ENCODE assay signal across 18 mouse cellular contexts in genomic region chr3:127868880-127869279, GRCm38 (mm10). TPM values are rescaled to one million over a fixed set of nuclear protein-coding genes. Genes with fewer than 3 reads are reported as not detected.
A peak's percentile ranks its signal among the peaks of the same experiment; 100 is the strongest.
DNase-seq lines count a peak whose midpoint lies in the region; ATAC-seq lines count a peak whose summit lies in the region.
"Had no signal": no experiment of that assay in that cellular context is flagged by ENCODE, and none has a peak within 500 bp of the region (broad histone marks: within the 10 kb centered on the region; RNA-seq: fewer than 3 reads in every experiment).

No protein-coding gene starts in this region.

- peak; percentile 86 for ATAC-seq in midbrain, embryonic 13.5 days
- no peak for ATAC-seq in midbrain, embryonic 11.5 days (ENCODE audit: low FRiP score)
- peak; percentile 94 for ATAC-seq in forebrain, embryonic 14.5 days
- ATAC-seq in hindbrain, embryonic 16.5 days: peak; percentile 69
- no peak for ATAC-seq in cerebellum, adult (ENCODE audit: insufficient number of reproducible peaks, low FRiP score, low TSS enrichment)
- ATAC-seq in megakaryocyte-erythroid progenitor cell, adult 5-6 weeks (replicated peaks; ENCODE audit: low FRiP score, low TSS enrichment, poor library complexity, severe bottlenecking): no peak
- ATAC-seq: intestine, embryonic 15.5 days; liver, postnatal 0 days had no signal

- H3K9me3 ChIP-seq in midbrain, embryonic 13.5 days: no peaks in the 10 kb centered on the region
- no peaks in the 10 kb centered on the region for H3K9me3 ChIP-seq in midbrain, embryonic 11.5 days (ENCODE audit: control insufficient read depth, low read length)
- no peaks in the 10 kb centered on the region for H3K9me3 ChIP-seq in forebrain, embryonic 14.5 days (replicated peaks; ENCODE audit: control insufficient read depth, low read length)
- no peaks in the 10 kb centered on the region for H3K9me3 ChIP-seq in hindbrain, embryonic 16.5 days (ENCODE audit: control insufficient read depth, low read length)
- H3K9me3 ChIP-seq: heart, embryonic 10.5 days; intestine, embryonic 15.5 days; limb, embryonic 15.5 days had no signal

- no peak overlapping the region for H3K4me2 ChIP-seq in midbrain, embryonic 13.5 days (replicated peaks)
- H3K4me2 ChIP-seq in midbrain, embryonic 11.5 days: no peak overlapping the region
- no peak overlapping the region for H3K4me2 ChIP-seq in forebrain, embryonic 14.5 days (ENCODE audit: low read length)
- H3K4me2 ChIP-seq in hindbrain, embryonic 16.5 days (ENCODE audit: low read length): no peak overlapping the region
- H3K4me2 ChIP-seq: intestine, embryonic 15.5 days; limb, embryonic 15.5 days had no signal

- H3K27me3 ChIP-seq in midbrain, embryonic 13.5 days: no peaks in the 10 kb centered on the region
- H3K27me3 ChIP-seq in midbrain, embryonic 11.5 days (ENCODE audit: control insufficient read depth, insufficient read depth, low read length): no peaks in the 10 kb centered on the region
- no peaks in the 10 kb centered on the region for H3K27me3 ChIP-seq in forebrain, embryonic 14.5 days (replicated peaks; ENCODE audit: control insufficient read depth, insufficient read depth, low read length)
- no peaks in the 10 kb centered on the region for H3K27me3 ChIP-seq in hindbrain, embryonic 16.5 days (replicated peaks; ENCODE audit: control insufficient read depth, insufficient read depth, low read length)
- H3K27me3 ChIP-seq: intestine, embryonic 15.5 days; limb, embryonic 15.5 days had no signal

- WGBS in midbrain, embryonic 13.5 days: 43% methylated on average over 5 of the region's 5 CpGs
- 70% methylated on average over 5 of the region's 5 CpGs for WGBS in midbrain, embryonic 11.5 days
- 10% methylated on average over 5 of the region's 5 CpGs for WGBS in forebrain, embryonic 14.5 days
- WGBS in hindbrain, embryonic 16.5 days: 36% methylated on average over 5 of the region's 5 CpGs

- DNase-seq in midbrain, embryonic 11.5 days (ENCODE audit: low spot score, missing footprints): no peak
- DNase-seq in forebrain, embryonic 14.5 days (ENCODE audit: low spot score): peak; percentile 79
- DNase-seq in urinary bladder, adult 2 months (ENCODE audit: low spot score): no peak
- DNase-seq: cerebellum, adult 18-20 months; cerebellum, postnatal 36 days; gastrocnemius, postnatal 36 days; heart, postnatal 14 days; layer of hippocampus, postnatal 36 days; liver, postnatal 0 days; thymus, postnatal 36 days had no signal

- no peak overlapping the region for H3K9ac ChIP-seq in midbrain, embryonic 13.5 days (replicated peaks)
- H3K9ac ChIP-seq in midbrain, embryonic 11.5 days (ENCODE audit: low read length): no peak overlapping the region
- no peak overlapping the region for H3K9ac ChIP-seq in forebrain, embryonic 14.5 days (ENCODE audit: low read length)
- no peak overlapping the region for H3K9ac ChIP-seq in hindbrain, embryonic 16.5 days (ENCODE audit: low read depth, low read length)
- H3K9ac ChIP-seq: intestine, embryonic 15.5 days; limb, embryonic 15.5 days; liver, postnatal 0 days had no signal

- H3K36me3 ChIP-seq in midbrain, embryonic 13.5 days: no peaks in the 10 kb centered on the region
- H3K36me3 ChIP-seq in midbrain, embryonic 11.5 days (ENCODE audit: control insufficient read depth, insufficient read depth, low read length): no peaks in the 10 kb centered on the region
- H3K36me3 ChIP-seq in forebrain, embryonic 14.5 days (ENCODE audit: control insufficient read depth, insufficient read depth, low read length): no peaks in the 10 kb centered on the region
- H3K36me3 ChIP-seq in hindbrain, embryonic 16.5 days (ENCODE audit: control insufficient read depth, insufficient read depth, low read length): no peaks in the 10 kb centered on the region
- H3K36me3 ChIP-seq: heart, embryonic 10.5 days; intestine, embryonic 15.5 days; limb, embryonic 15.5 days had no signal

- no peak overlapping the region for H3K4me3 ChIP-seq in midbrain, embryonic 13.5 days (replicated peaks)
- H3K4me3 ChIP-seq in midbrain, embryonic 11.5 days (ENCODE audit: low read depth, low read length): no peak overlapping the region
- H3K4me3 ChIP-seq in forebrain, embryonic 14.5 days (ENCODE audit: low read depth, low read length): no peak overlapping the region
- H3K4me3 ChIP-seq in hindbrain, embryonic 16.5 days (ENCODE audit: low read length): no peak overlapping the region
- H3K4me3 ChIP-seq: heart, embryonic 10.5 days; intestine, embryonic 15.5 days; limb, embryonic 15.5 days had no signal

- no peak overlapping the region; the same call in 1 of the 2 replicates for H3K27ac ChIP-seq in midbrain, embryonic 13.5 days
- H3K27ac ChIP-seq in midbrain, embryonic 11.5 days (ENCODE audit: low read depth, low read length): no peak overlapping the region
- H3K27ac ChIP-seq in forebrain, embryonic 14.5 days (ENCODE audit: low read depth, low read length): 0 out of 2 replicates have a peak overlapping the region, but pooled peaks have one; percentile 5
- no peak overlapping the region for H3K27ac ChIP-seq in hindbrain, embryonic 16.5 days (ENCODE audit: low read depth, low read length)
- H3K27ac ChIP-seq: heart, embryonic 10.5 days; intestine, embryonic 15.5 days; kidney, postnatal 0 days; limb, embryonic 15.5 days had no signal

- peaks cover 14% of the 10 kb centered on the region for H3K4me1 ChIP-seq in midbrain, embryonic 13.5 days (replicated peaks)
- no peaks in the 10 kb centered on the region for H3K4me1 ChIP-seq in midbrain, embryonic 11.5 days (ENCODE audit: control insufficient read depth, insufficient read depth, low read length)
- H3K4me1 ChIP-seq in forebrain, embryonic 14.5 days (ENCODE audit: control insufficient read depth, insufficient read depth, low read length): peaks cover 11% of the 10 kb centered on the region
- H3K4me1 ChIP-seq in hindbrain, embryonic 16.5 days (ENCODE audit: control insufficient read depth, insufficient read depth, low read depth, low read length): no peaks in the 10 kb centered on the region
- H3K4me1 ChIP-seq: intestine, embryonic 15.5 days had no signal

RNA-seq across cellular contexts. Expression of gene Fam241a, which starts 27.2 kb away (rescaled TPM):
- polyA plus RNA-seq in midbrain, embryonic 13.5 days (2015; fragmentation: Nextera tagmentation; extraction: Ambion mirVana): 4.8 and 6.6 TPM in 2 replicates
- 5.4 and 5.5 TPM in 2 replicates for polyA plus RNA-seq in midbrain, embryonic 11.5 days (2014; fragmentation: Nextera tagmentation; extraction: Ambion mirVana)
- polyA plus RNA-seq in forebrain, embryonic 14.5 days (2014; fragmentation: Nextera tagmentation; extraction: Ambion mirVana): 9.6 and 10.2 TPM in 2 replicates
- polyA plus RNA-seq in hindbrain, embryonic 16.5 days (2015; fragmentation: Nextera tagmentation; extraction: Ambion mirVana): 5.4 and 7.6 TPM in 2 replicates
- 17.5 and 18.3 TPM in 2 replicates for polyA plus RNA-seq in urinary bladder, adult 2 months (2012; rRNA removed)
- 54.3 and 72.8 TPM in 2 replicates for total RNA-seq in megakaryocyte-erythroid progenitor cell, adult 5-6 weeks (2014; fragmentation: Nextera tagmentation)
- 52.8 and 54.1 TPM in 2 replicates for total RNA-seq in megakaryocyte-erythroid progenitor cell, adult 5-6 weeks (2017)

RNA-seq across cellular contexts. Expression of gene Ap1ar, which starts 31.6 kb away (rescaled TPM):
- 70.8 and 75.9 TPM in 2 replicates for polyA plus RNA-seq in midbrain, embryonic 13.5 days (2015; fragmentation: Nextera tagmentation; extraction: Ambion mirVana)
- polyA plus RNA-seq in midbrain, embryonic 11.5 days (2014; fragmentation: Nextera tagmentation; extraction: Ambion mirVana): 70.9 and 73.9 TPM in 2 replicates
- 42.8 and 53.3 TPM in 2 replicates for polyA plus RNA-seq in forebrain, embryonic 14.5 days (2014; fragmentation: Nextera tagmentation; extraction: Ambion mirVana)
- 83.0 and 86.3 TPM in 2 replicates for polyA plus RNA-seq in hindbrain, embryonic 16.5 days (2015; fragmentation: Nextera tagmentation; extraction: Ambion mirVana)
- 28.6 and 37.2 TPM in 2 replicates for polyA plus RNA-seq in urinary bladder, adult 2 months (2012; rRNA removed)
- 93.2 and 102 TPM in 2 replicates for total RNA-seq in megakaryocyte-erythroid progenitor cell, adult 5-6 weeks (2014; fragmentation: Nextera tagmentation)
- 109 and 114 TPM in 2 replicates for total RNA-seq in megakaryocyte-erythroid progenitor cell, adult 5-6 weeks (2017)

Comparison
In these comparisons a context has a peak if more than half of its experiments do, and no peak if none do; other contexts are left out.
1. ATAC-seq: peak in midbrain, embryonic 13.5 days (single experiment), forebrain, embryonic 14.5 days (single experiment) and hindbrain, embryonic 16.5 days (single experiment); none in midbrain, embryonic 11.5 days (single experiment), cerebellum, adult (single experiment) and megakaryocyte-erythroid progenitor cell, adult 5-6 weeks (single experiment).